Mouse (Mus musculus): Measurements from ENCODE around the gene Ccdc181. TPM values are rescaled to one million over a fixed set of nuclear protein-coding genes. Genes with fewer than 3 reads are reported as not detected.

Ccdc181 gene
- polyA plus RNA-seq, 1 experiment from 2014 or later, result 2.7 TPM

GRCm38 (mm10) chr1:164321408-164321807 is 46.0 kb downstream of the Ccdc181 start:
- TF ChIP-seq CTCF (IDR thresholded peaks at IDR 0.05; ENCODE audit: low read depth), result no peak
- TF ChIP-seq EP300 (IDR thresholded peaks at IDR 0.05; ENCODE audit: low read depth), result no peak
- H3K27ac ChIP-seq (ENCODE audit: low read depth), result no peak overlapping the region
- H3K9me3 ChIP-seq (ENCODE audit: low read length), result no peaks in the 10 kb centered on the region
- DNase-seq (no peak), ATAC-seq (no peak)
- H3K4me1 ChIP-seq (ENCODE audit: insufficient read depth), result peaks cover 5% of the 10 kb centered on the region; the same call in 1 of the 2 replicates
- H3K9ac ChIP-seq (replicated peaks), result no peak overlapping the region
- H3K36me3 ChIP-seq (replicated peaks; ENCODE audit: insufficient read depth, low read length), result no peaks in the 10 kb centered on the region
- 68% methylated on average over 10 of the region's 10 CpGs for WGBS (ENCODE audit: insufficient replicate concordance)
- no peaks in the 10 kb centered on the region for H3K27me3 ChIP-seq (ENCODE audit: insufficient read depth, low read length)
- no peak overlapping the region for H3K4me3 ChIP-seq (ENCODE audit: low read depth, low read length)
- H3K4me2 ChIP-seq (ENCODE audit: low read depth, low read length), result no peak overlapping the region

GRCm38 (mm10) chr1:164322987-164323650 is 47.7 kb downstream of the Ccdc181 start:
- 76% methylated on average over 8 of the region's 8 CpGs for WGBS (ENCODE audit: insufficient replicate concordance)
- no peaks in the 10 kb centered on the region for H3K9me3 ChIP-seq (ENCODE audit: low read length)
- peaks cover 5% of the 10 kb centered on the region; the same call in 1 of the 2 replicates for H3K4me1 ChIP-seq (ENCODE audit: insufficient read depth)
- H3K27ac ChIP-seq (ENCODE audit: low read depth), result no peak overlapping the region
- H3K4me3 ChIP-seq (ENCODE audit: low read depth, low read length), result no peak overlapping the region
- ATAC-seq (no peak), DNase-seq (no peak)
- TF ChIP-seq EP300 (IDR thresholded peaks at IDR 0.05; ENCODE audit: low read depth) (no peak), CTCF (IDR thresholded peaks at IDR 0.05; ENCODE audit: low read depth) (no peak)
- H3K4me2 ChIP-seq (ENCODE audit: low read depth, low read length), result no peak overlapping the region
- H3K36me3 ChIP-seq (replicated peaks; ENCODE audit: insufficient read depth, low read length), result no peaks in the 10 kb centered on the region
- H3K27me3 ChIP-seq (ENCODE audit: insufficient read depth, low read length), result no peaks in the 10 kb centered on the region
- no peak overlapping the region for H3K9ac ChIP-seq (replicated peaks)

DNA sequence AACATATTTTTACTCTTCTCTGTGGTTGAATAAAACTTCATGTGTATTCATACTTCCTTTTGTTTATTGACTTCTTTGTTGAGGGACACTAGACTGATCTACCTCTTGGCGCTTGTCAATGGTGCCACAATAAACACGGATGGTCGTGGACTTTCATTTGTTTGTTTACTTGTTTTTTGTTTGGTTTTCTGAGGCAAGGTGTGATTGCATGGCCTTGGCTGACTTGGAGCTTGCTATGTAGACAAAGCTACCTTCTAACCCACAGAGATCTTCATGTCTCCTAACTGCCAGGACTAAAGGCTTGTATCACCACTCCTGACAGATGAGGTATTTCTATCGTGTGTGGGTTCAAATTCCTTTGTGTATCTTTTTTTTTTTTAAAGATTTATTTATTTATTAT is 48.8 kb downstream of the Ccdc181 start:
- no peaks in the 10 kb centered on the region for H3K36me3 ChIP-seq (replicated peaks; ENCODE audit: insufficient read depth, low read length)
- no peak overlapping the region for H3K9ac ChIP-seq (replicated peaks)
- H3K27ac ChIP-seq (ENCODE audit: low read depth), result no peak overlapping the region
- no peak overlapping the region for H3K4me3 ChIP-seq (ENCODE audit: low read depth, low read length)
- WGBS (ENCODE audit: insufficient replicate concordance), result 77% methylated on average over 4 of the region's 4 CpGs
- peaks cover 2% of the 10 kb centered on the region; the same call in 1 of the 2 replicates for H3K4me1 ChIP-seq (ENCODE audit: insufficient read depth)
- TF ChIP-seq EP300 (IDR thresholded peaks at IDR 0.05; ENCODE audit: low read depth) (no peak), CTCF (IDR thresholded peaks at IDR 0.05; ENCODE audit: low read depth) (no peak)
- ATAC-seq (no peak), DNase-seq (no peak)
- no peak overlapping the region for H3K4me2 ChIP-seq (ENCODE audit: low read depth, low read length)
- H3K9me3 ChIP-seq (ENCODE audit: low read length), result no peaks in the 10 kb centered on the region
- H3K27me3 ChIP-seq (ENCODE audit: insufficient read depth, low read length), result no peaks in the 10 kb centered on the region

GRCm38 (mm10) chr1:164324878-164325277 is 49.5 kb downstream of the Ccdc181 start:
- TF ChIP-seq EP300 (IDR thresholded peaks at IDR 0.05; ENCODE audit: low read depth), result no peak
- no peak for TF ChIP-seq CTCF (IDR thresholded peaks at IDR 0.05; ENCODE audit: low read depth)
- H3K9me3 ChIP-seq (ENCODE audit: low read length), result no peaks in the 10 kb centered on the region
- no peaks in the 10 kb centered on the region for H3K27me3 ChIP-seq (ENCODE audit: insufficient read depth, low read length)
- ATAC-seq (no peak), DNase-seq (no peak)
- no peak overlapping the region for H3K4me3 ChIP-seq (ENCODE audit: low read depth, low read length)
- no peaks in the 10 kb centered on the region for H3K36me3 ChIP-seq (replicated peaks; ENCODE audit: insufficient read depth, low read length)
- no peak overlapping the region for H3K9ac ChIP-seq (replicated peaks)
- no peaks in the 10 kb centered on the region; the same call in 1 of the 2 replicates for H3K4me1 ChIP-seq (ENCODE audit: insufficient read depth)
- 75% methylated on average over 2 of the region's 2 CpGs for WGBS (ENCODE audit: insufficient replicate concordance)
- no peak overlapping the region for H3K27ac ChIP-seq (ENCODE audit: low read depth)
- H3K4me2 ChIP-seq (ENCODE audit: low read depth, low read length), result no peak overlapping the region

GRCm38 (mm10) chr1:164326600-164327155 is 51.3 kb downstream of the Ccdc181 start:
- 76% methylated on average over 6 of the region's 6 CpGs for WGBS (ENCODE audit: insufficient replicate concordance)
- DNase-seq (no peak), ATAC-seq (no peak)
- no peak overlapping the region for H3K9ac ChIP-seq (replicated peaks)
- no peak overlapping the region for H3K4me3 ChIP-seq (ENCODE audit: low read depth, low read length)
- H3K27ac ChIP-seq (ENCODE audit: low read depth), result no peak overlapping the region
- no peaks in the 10 kb centered on the region for H3K4me1 ChIP-seq (ENCODE audit: insufficient read depth)
- H3K27me3 ChIP-seq (ENCODE audit: insufficient read depth, low read length), result no peaks in the 10 kb centered on the region
- no peaks in the 10 kb centered on the region for H3K9me3 ChIP-seq (ENCODE audit: low read length)
- TF ChIP-seq CTCF (IDR thresholded peaks at IDR 0.05; ENCODE audit: low read depth), result no peak
- TF ChIP-seq EP300 (IDR thresholded peaks at IDR 0.05; ENCODE audit: low read depth), result no peak
- H3K36me3 ChIP-seq (replicated peaks; ENCODE audit: insufficient read depth, low read length), result no peaks in the 10 kb centered on the region
- H3K4me2 ChIP-seq (ENCODE audit: low read depth, low read length), result no peak overlapping the region

DNA sequence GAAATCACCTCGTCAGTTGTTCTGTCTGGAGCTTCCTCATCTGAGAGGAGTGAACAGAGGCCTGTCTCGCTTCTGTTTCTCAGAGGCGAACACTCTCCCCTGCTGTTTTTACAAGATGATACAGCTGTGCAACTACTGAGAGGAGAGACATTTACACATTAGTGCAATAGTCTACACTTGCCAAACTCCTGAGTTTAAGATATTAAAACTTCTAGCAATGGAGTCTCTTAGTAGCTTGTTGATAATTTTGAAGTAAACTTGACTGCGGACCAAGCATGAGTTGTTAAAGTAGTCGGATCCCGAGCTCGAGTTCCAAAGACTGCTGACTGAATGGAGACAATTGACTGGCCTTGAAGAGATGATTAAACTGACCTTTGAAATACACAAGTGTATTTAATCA is 52.4 kb downstream of the Ccdc181 start:
- WGBS (ENCODE audit: insufficient replicate concordance), result 72% methylated on average over 7 of the region's 7 CpGs
- no peak for DNase-seq

More for the DNA sequence above, 52.4 kb downstream of the Ccdc181 start:
- H3K36me3 ChIP-seq (replicated peaks; ENCODE audit: insufficient read depth, low read length), result no peaks in the 10 kb centered on the region
- no peak overlapping the region for H3K9ac ChIP-seq (replicated peaks)
- no peaks in the 10 kb centered on the region for H3K9me3 ChIP-seq (ENCODE audit: low read length)
- ATAC-seq, result no peak
- TF ChIP-seq CTCF (IDR thresholded peaks at IDR 0.05; ENCODE audit: low read depth), result no peak
- no peak for TF ChIP-seq EP300 (IDR thresholded peaks at IDR 0.05; ENCODE audit: low read depth)
- no peak overlapping the region for H3K4me2 ChIP-seq (ENCODE audit: low read depth, low read length)
- no peaks in the 10 kb centered on the region for H3K4me1 ChIP-seq (ENCODE audit: insufficient read depth)
- no peak overlapping the region for H3K27ac ChIP-seq (ENCODE audit: low read depth)
- H3K4me3 ChIP-seq (ENCODE audit: low read depth, low read length), result no peak overlapping the region
- H3K27me3 ChIP-seq (ENCODE audit: insufficient read depth, low read length), result no peaks in the 10 kb centered on the region

All from liver, postnatal 0 days (tissue).